Mouse (Mus musculus): ENCODE measurements at regions not wholly inside any gene's neighbourhood (a gene's known extent, or its start where the extent isn't known, plus 50 kb on each side); places are given as distances from the start of the nearest gene placed in this dataset.
"Not testable (repeated sequence)": the region's sequence is repeated elsewhere in the genome, so short reads cannot be mapped to it uniquely, and the experiment has no call there.

- DNase-seq (ENCODE audit: extremely low spot score, low read depth, low spot score): not testable (repeated sequence)
Measured at GRCm38 (mm10) chr8:89924697-89925096, 423.4 kb downstream of the Tox3 start.

GRCm38 (mm10) chr8:89914076-89914475 is 434.1 kb downstream of the Tox3 start:
- no peak for DNase-seq (ENCODE audit: extremely low spot score, low read depth, low spot score)

GRCm38 (mm10) chr8:89906200-89906599 is 441.9 kb downstream of the Tox3 start:
- DNase-seq (ENCODE audit: extremely low spot score, low read depth, low spot score): no peak

- DNase-seq (ENCODE audit: extremely low spot score, low read depth, low spot score): no peak
Measured at GRCm38 (mm10) chr8:89905588-89905987, 442.6 kb downstream of the Tox3 start.

- DNase-seq (ENCODE audit: extremely low spot score, low read depth, low spot score): no peak
Measured at GRCm38 (mm10) chr8:89903346-89903745, 444.8 kb downstream of the Tox3 start.

GRCm38 (mm10) chr8:89872768-89873167 is 475.4 kb downstream of the Tox3 start:
- no peak for DNase-seq (ENCODE audit: extremely low spot score, low read depth, low spot score)

GRCm38 (mm10) chr8:89871966-89872365 is 476.2 kb downstream of the Tox3 start:
- no peak for DNase-seq (ENCODE audit: extremely low spot score, low read depth, low spot score)

- DNase-seq (ENCODE audit: extremely low spot score, low read depth, low spot score): no peak
Measured at GRCm38 (mm10) chr8:89859813-89860212, 488.3 kb downstream of the Tox3 start.

GRCm38 (mm10) chr8:89858706-89859385 is 489.3 kb downstream of the Tox3 start:
- DNase-seq (ENCODE audit: extremely low spot score, low read depth, low spot score): no peak

- DNase-seq (ENCODE audit: extremely low spot score, low read depth, low spot score): no peak
Measured at GRCm38 (mm10) chr8:89855556-89855955, 492.6 kb downstream of the Tox3 start.

GRCm38 (mm10) chr8:89850209-89850796 is 497.8 kb downstream of the Tox3 start:
- DNase-seq (ENCODE audit: extremely low spot score, low read depth, low spot score): peak; percentile 42

- no peak for DNase-seq (ENCODE audit: extremely low spot score, low read depth, low spot score)
Measured at GRCm38 (mm10) chr8:89849416-89850208, 498.5 kb downstream of the Tox3 start.

- no peak for DNase-seq (ENCODE audit: extremely low spot score, low read depth, low spot score)
Measured at GRCm38 (mm10) chr8:89838494-89838893, 509.6 kb downstream of the Tox3 start.

GRCm38 (mm10) chr8:89833715-89834114 is 514.4 kb downstream of the Tox3 start:
- no peak for DNase-seq (ENCODE audit: extremely low spot score, low read depth, low spot score)

- DNase-seq (ENCODE audit: extremely low spot score, low read depth, low spot score): no peak
Measured at GRCm38 (mm10) chr8:89824586-89824985, 523.6 kb downstream of the Tox3 start.

- DNase-seq (ENCODE audit: extremely low spot score, low read depth, low spot score): no peak
Measured at GRCm38 (mm10) chr8:89823631-89824030, 524.5 kb downstream of the Tox3 start.

GRCm38 (mm10) chr8:89812036-89812711 is 536.0 kb downstream of the Tox3 start:
- no peak for DNase-seq (ENCODE audit: extremely low spot score, low read depth, low spot score)

- no peak for DNase-seq (ENCODE audit: extremely low spot score, low read depth, low spot score)
Measured at GRCm38 (mm10) chr8:89788296-89788695, 559.8 kb downstream of the Tox3 start.

- DNase-seq (ENCODE audit: extremely low spot score, low read depth, low spot score): no peak
Measured at GRCm38 (mm10) chr8:89787050-89787905, 560.9 kb downstream of the Tox3 start.

- DNase-seq (ENCODE audit: extremely low spot score, low read depth, low spot score): peak; percentile 95
Measured at GRCm38 (mm10) chr8:89785011-89785410, 563.1 kb downstream of the Tox3 start.
